Mouse (Mus musculus) spleen, adult 10 weeks (tissue): Measurements from ENCODE around the gene Zkscan16. TPM values are rescaled to one million over a fixed set of nuclear protein-coding genes. Genes with fewer than 3 reads are reported as not detected.

Experiments used
- polyA plus RNA-seq: library from polyadenylated mRNA; stranded (reverse); fragments of 350-450 nt; fragmentation: Illumina TruSeq; extraction: RNeasy Lipid Tissue Mini Kit (QIAGEN cat#74804); gene quantifications from one replicate; pipeline ENCODE4 v1.2.3, GENCODE M21; 2015; ENCODE audit warnings: low replicate concordance; ENCODE audit not compliant: insufficient read depth

Zkscan16 gene
- polyA plus RNA-seq = 0.39 TPM

DNA sequence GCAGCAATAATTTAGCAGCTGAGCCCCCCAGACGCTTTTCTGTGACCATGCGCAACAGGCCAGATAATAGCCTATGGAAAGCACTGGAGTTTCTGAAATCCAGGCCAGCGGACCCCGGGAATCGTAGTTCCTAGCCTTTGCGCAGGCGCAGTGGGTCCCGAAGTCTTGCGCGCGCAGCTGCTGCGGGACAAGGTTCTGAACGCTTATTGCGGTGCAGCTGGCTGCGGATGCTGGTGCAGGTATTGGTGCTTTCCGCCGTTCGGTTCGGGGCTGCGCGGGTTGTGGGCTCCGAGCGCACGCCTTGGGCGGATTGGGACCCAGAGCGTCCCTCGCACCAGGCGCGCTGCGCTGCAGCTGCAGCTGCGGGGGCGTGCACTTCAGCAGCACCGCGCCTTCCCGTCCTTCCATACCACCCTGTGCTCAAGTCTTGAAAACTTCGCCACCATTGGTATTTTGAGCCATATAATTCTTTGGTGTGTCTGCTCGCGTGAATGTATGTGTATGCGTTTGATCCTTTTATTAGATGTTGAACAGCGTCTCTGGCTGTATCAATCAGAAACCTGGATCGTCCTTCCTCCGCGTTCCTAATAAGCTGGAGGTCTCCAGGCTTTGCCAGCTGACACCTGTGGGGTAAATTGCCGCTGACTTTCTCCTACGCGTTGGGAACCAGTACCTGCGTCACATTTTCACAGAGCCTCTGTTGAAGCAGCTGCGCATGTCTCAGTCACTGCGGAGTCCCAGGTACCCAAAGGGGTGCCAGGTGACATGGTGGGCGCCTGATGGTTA is at the start of gene Zkscan16:
TSS of gene Zkscan16 (plus strand) at position 209 of the 786 bp plus-strand sequence.

DNA sequence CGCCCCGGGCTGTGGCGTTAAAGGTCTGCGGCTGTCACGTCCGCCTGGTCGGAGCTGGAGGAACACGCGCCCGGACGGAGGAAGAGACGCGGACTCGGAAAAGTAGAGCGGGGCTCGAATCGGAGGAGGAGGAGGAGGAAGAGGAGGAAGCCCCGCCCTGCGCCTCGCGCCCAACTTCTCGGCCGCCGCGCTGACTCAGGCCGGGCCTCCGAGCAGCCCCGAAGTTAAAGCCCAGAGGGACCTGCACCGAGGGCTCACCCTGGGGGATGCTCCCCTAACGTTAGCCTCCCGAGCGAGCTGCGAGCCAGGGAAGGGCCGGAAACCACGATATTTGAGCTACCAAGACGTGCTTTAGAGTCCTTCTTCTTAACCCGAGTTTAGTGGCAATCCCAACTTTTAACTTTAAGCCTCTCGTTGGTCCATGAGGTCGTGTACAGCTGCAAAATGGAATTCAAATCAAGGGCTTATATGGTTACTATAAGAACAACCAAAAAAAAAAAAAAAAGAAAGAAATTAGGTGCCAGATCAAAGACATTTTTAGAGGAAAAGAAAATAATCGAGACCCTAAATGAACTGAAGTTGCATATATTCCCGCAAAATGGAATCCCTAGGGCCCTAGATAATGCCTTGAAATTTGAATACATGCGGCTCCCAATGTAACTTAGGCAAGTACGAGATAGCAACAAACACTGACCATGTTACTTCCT is 30.6 kb upstream of the Zkscan16 start, which contains the start of gene Ecpas:
TSS of gene Ecpas (minus strand) at position 121 of the 707 bp plus-strand sequence.

DNA sequence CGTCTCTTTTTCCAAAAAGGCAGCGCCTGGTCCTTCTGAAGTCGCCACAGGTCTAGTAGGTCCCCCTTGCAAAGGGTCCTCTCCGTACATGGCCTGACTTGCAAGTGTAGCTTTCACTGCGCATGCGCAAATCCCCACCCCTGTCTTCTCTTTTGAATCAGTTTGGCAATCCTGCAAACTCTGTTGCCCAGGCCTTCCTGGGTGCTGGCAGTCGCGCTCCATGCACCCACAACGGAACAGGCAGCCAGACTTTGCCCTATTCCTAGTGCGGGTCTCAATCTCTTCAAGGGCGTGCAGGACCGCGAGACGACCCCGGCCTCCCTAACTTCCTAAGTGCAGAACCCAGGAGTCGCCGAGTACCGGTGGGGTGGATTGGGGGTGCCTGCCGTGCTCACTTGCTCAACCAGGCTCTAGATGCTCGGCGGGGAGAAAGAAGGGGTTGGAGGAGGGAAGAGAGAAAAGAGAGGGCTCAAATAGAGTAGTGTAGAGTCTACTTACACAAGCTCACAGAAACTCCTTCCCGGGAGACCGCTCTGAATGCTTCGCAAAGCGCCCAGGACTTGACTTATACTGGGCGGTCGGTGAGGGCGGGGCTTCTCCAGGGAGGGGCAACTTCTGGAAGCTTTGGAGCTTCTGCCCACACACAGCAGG is 43.2 kb downstream of the Zkscan16 start, which contains the start of gene Ptgr1:
TSS of gene Ptgr1 (minus strand) at position 580 of the 651 bp plus-strand sequence.

DNA sequence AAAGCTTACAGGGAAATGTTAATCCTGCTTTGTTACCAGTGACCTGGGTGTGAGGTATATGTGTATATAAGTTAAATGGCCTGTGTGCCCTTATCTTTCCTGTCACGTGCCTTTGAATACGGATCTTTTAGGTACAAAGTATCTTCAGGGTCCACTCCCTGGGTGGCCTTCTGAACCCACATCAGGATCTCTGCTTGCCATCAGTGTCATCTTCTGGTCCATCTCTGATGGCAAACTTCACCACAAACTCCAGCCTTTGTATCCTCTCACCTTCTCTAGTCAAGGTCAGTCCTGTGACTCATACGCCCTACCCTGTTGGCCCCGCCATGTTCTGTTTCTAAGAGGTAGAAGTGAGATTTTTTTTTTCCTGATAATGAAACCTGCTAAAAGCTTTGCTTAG is 51.3 kb downstream of the Zkscan16 start, which contains the start of gene Dnajc25:
TSS of gene Dnajc25 (plus strand) at position 301 of the 400 bp plus-strand sequence.

DNA sequence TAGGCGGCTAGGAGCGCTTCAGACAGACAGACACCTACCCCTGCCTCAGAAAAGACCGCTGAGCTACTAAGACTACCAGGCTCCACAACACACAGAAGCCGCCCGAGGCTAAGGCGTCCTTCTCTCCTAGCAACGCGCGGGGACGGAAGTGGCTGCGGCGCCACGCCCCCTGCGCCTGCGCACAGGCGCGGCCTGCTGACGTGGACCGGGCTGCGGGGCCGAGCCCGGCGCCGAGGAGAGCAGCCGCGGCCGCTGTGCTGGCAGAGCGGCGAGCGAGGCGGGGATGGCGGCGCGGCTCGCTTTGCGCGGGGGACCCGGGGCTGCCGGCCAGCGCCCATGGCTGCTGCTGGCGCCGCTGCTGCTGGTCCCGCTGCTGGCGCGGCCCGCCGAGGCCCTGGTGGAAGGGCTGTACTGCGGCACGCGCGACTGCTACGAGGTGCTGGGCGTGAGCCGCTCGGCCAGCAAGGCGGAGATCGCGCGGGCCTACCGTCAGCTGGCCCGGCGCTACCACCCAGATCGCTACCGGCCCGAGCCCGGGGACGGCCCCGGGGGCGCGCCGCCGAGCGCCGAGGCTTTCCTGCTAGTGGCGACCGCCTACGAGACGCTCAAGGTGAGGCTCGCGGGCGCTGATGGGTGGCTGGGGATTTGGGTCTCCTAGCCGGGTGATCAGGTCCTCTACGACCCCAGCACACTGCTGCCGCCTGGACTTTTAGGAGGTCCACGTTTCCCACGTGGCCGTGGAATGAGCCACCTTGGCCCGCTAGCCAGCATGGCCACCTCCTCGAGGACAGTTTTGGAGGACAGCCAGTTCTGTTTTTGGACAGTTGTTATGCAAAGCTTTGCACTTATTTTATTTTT is 59.7 kb downstream of the Zkscan16 start, which contains the start of gene Gm20503:
TSS of gene Gm20503 (plus strand) at position 263 of the 858 bp plus-strand sequence.

Other genes with a start within 250 kb of the Zkscan16 start
- gene Olfr267, start 155.9 kb upstream of the Zkscan16 start, polyA plus RNA-seq = not detected
- 71.5 TPM for gene Ecpas, start 30.9 kb upstream of the Zkscan16 start, polyA plus RNA-seq
- 2.9 TPM for gene Ptgr1, start 43.5 kb downstream of the Zkscan16 start, polyA plus RNA-seq
- gene Dnajc25, start 51.4 kb downstream of the Zkscan16 start, polyA plus RNA-seq = 10.2 TPM
- not detected for gene Gm20503, start 59.6 kb downstream of the Zkscan16 start, polyA plus RNA-seq
- gene Gng10, start 91.5 kb downstream of the Zkscan16 start, polyA plus RNA-seq = 154 TPM
- not detected for gene AI481877, start 195.4 kb downstream of the Zkscan16 start, polyA plus RNA-seq
- gene Ugcg, start 245.6 kb downstream of the Zkscan16 start, polyA plus RNA-seq = 129 TPM